Mouse (Mus musculus): ENCODE measurements around the gene Gm10570. TPM values are rescaled to one million over a fixed set of nuclear protein-coding genes. Genes with fewer than 3 reads are reported as not detected.

Gm10570 gene
- total and polyA plus RNA-seq, 3 experiments = not detected

DNA sequence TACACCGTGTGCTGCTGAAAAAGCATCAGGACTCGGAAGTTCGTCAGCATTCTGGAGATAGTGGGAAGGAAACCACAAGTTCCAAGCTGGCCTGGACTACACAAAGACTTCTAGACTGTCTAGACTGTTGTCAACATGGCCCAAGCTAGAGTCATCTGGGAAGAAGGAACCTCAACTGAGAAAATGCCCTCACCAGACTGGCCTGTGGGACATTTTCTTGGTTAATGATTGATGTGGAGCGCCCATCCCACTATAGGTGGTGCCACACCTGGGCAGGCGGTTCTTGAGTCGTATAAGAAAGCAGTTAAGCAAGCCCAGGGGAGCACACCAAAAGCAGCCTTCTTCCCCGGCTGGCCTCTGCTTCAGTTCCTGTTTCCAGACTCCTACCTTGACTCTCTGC lies 44.1 kb upstream of the Gm10570 start:
- Histone ChIP-seq H3K27me3 (replicated peaks) (no peaks in the 10 kb centered on the region), H3K36me3 (replicated peaks in 1 of 2; ENCODE audit: control insufficient read depth in 1 of 2, insufficient read depth in 1 of 2, low read length in 1 of 2) (peaks cover 61 to 93% of the 10 kb centered on the region in 2 experiments), H3K4me3 (replicated peaks in 1 of 3; ENCODE audit: low read depth in 2 of 3, low read length in 2 of 3, poor library complexity in 1 of 3) (no peak overlapping the region), H3K27ac (ENCODE audit: insufficient read depth, low read depth) (no peak overlapping the region), H3K9me3 (replicated peaks; ENCODE audit: low read length) (no peaks in the 10 kb centered on the region), H3K79me2 (replicated peaks; ENCODE audit: control insufficient read depth, extremely low read depth, insufficient read depth, poor library complexity, severe bottlenecking) (peaks cover 6% of the 10 kb centered on the region), H3K9ac (ENCODE audit: insufficient read depth, low read depth) (no peak overlapping the region), H3K4me1 (ENCODE audit: control insufficient read depth in 1 of 2, insufficient read depth in 2 of 2) (peaks cover 0 to 15% of the 10 kb centered on the region in 2 experiments; a peak in 2 of 4 replicates), H3K4me2 (ENCODE audit: insufficient read depth, low read depth, poor library complexity, severe bottlenecking) (no peak overlapping the region)
- in situ Hi-C loops (cut with MboI; ENCODE audit: low pct_ligation_motif_present, low pct_unique_long_range_greater_than_20kb, low sequenced_read_pairs) (no loop called here), dilution Hi-C loops (cut with MboI; ENCODE audit: extremely low pct_ligation_motif_present, extremely low pct_unique_long_range_greater_than_20kb, low sequenced_read_pairs) (no loop called here)
- peak; percentile 24 for DNase-seq (ENCODE audit: extremely low read depth)
- no peak for TF ChIP-seq MAZ (IDR thresholded peaks at IDR 0.05; ENCODE audit: low read depth, low read length)

- in situ Hi-C loops (cut with MboI; ENCODE audit: low pct_ligation_motif_present, low pct_unique_long_range_greater_than_20kb, low sequenced_read_pairs) (no loop called here), dilution Hi-C loops (cut with MboI; ENCODE audit: extremely low pct_ligation_motif_present, extremely low pct_unique_long_range_greater_than_20kb, low sequenced_read_pairs) (no loop called here)
- peaks cover 0 to 15% of the 10 kb centered on the region in 2 experiments; a peak in 2 of 4 replicates for H3K4me1 ChIP-seq (ENCODE audit: control insufficient read depth in 1 of 2, insufficient read depth in 2 of 2)
- DNase-seq (ENCODE audit: extremely low read depth) = no peak
- TF ChIP-seq MYC (IDR thresholded peaks at IDR 0.05; ENCODE audit: low read depth, low read length) (no peak), CTCF (conservative IDR thresholded peaks at IDR 0.05 in 1 of 2, IDR thresholded peaks at IDR 0.05 in 1 of 2; ENCODE audit: low read depth in 2 of 2, low read length in 2 of 2) (peak in 1 of 2 experiments; percentile 20; a peak in 1 of 4 replicates), BHLHE40 (IDR thresholded peaks at IDR 0.05; ENCODE audit: low read depth, low read length) (no peak), SMC3 (IDR thresholded peaks at IDR 0.05; ENCODE audit: low read depth, low read length) (peak; percentile 10; the same call in 1 of the 2 replicates)
- no peaks in the 10 kb centered on the region; the same call in 1 of the 2 replicates for H3K79me2 ChIP-seq (replicated peaks; ENCODE audit: control insufficient read depth, extremely low read depth, insufficient read depth, poor library complexity, severe bottlenecking)
- no peaks in the 10 kb centered on the region for H3K9me3 ChIP-seq (replicated peaks; ENCODE audit: low read length)
- H3K27me3 ChIP-seq (replicated peaks) = no peaks in the 10 kb centered on the region
- H3K4me2 ChIP-seq (ENCODE audit: insufficient read depth, low read depth, poor library complexity, severe bottlenecking) = no peak overlapping the region
- H3K27ac ChIP-seq (ENCODE audit: insufficient read depth, low read depth) = no peak overlapping the region
- H3K4me3 ChIP-seq (replicated peaks in 1 of 3; ENCODE audit: low read depth in 2 of 3, low read length in 2 of 3, poor library complexity in 1 of 3) = no peak overlapping the region
- no peak overlapping the region for H3K9ac ChIP-seq (ENCODE audit: insufficient read depth, low read depth)
- peaks cover 62 to 97% of the 10 kb centered on the region in 2 experiments for H3K36me3 ChIP-seq (replicated peaks in 1 of 2; ENCODE audit: control insufficient read depth in 1 of 2, insufficient read depth in 1 of 2, low read length in 1 of 2)
These were observed 42.4 kb upstream of the Gm10570 start for GRCm38 (mm10) chr4:130350690-130351422.

DNA sequence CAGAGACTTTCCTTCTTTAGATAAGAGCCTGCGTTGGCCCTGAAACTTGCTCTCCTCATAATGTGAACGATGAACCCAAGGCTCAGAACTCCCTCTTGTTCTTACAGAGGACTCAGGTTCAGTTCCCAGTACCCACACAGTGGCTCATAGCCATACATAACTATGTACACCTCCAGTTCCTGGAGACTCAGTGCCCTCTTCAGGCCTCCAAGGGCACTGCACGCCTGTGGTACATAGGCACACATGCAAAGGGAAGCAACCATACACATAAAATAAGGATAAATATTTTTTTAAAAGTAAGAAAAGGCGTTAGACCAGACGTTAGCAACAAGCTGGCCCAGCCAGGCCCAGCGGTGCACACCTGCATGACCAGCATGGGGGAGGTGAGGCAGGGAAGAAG lies 41.2 kb upstream of the Gm10570 start:
- H3K4me3 ChIP-seq (replicated peaks in 1 of 3; ENCODE audit: low read depth in 2 of 3, low read length in 2 of 3, poor library complexity in 1 of 3) = no peak overlapping the region
- no peaks in the 10 kb centered on the region; the same call in 1 of the 2 replicates for H3K79me2 ChIP-seq (replicated peaks; ENCODE audit: control insufficient read depth, extremely low read depth, insufficient read depth, poor library complexity, severe bottlenecking)
- in situ Hi-C loops (cut with MboI; ENCODE audit: low pct_ligation_motif_present, low pct_unique_long_range_greater_than_20kb, low sequenced_read_pairs) (no loop called here), dilution Hi-C loops (cut with MboI; ENCODE audit: extremely low pct_ligation_motif_present, extremely low pct_unique_long_range_greater_than_20kb, low sequenced_read_pairs) (no loop called here)
- H3K27me3 ChIP-seq (replicated peaks) = no peaks in the 10 kb centered on the region
- no peak for DNase-seq (ENCODE audit: extremely low read depth)
- H3K36me3 ChIP-seq (replicated peaks in 1 of 2; ENCODE audit: control insufficient read depth in 1 of 2, insufficient read depth in 1 of 2, low read length in 1 of 2) = peaks cover 58 to 97% of the 10 kb centered on the region in 2 experiments
- no peaks in the 10 kb centered on the region for H3K9me3 ChIP-seq (replicated peaks; ENCODE audit: low read length)
- TF ChIP-seq ZNF384 (IDR thresholded peaks at IDR 0.05; ENCODE audit: low read depth, low read length) (no peak), CTCF (conservative IDR thresholded peaks at IDR 0.05 in 1 of 2, IDR thresholded peaks at IDR 0.05 in 1 of 2; ENCODE audit: low read depth in 2 of 2, low read length in 2 of 2) (peak; percentile 30 to 31; a peak in 3 of 4 replicates)
- peaks cover 0 to 15% of the 10 kb centered on the region in 2 experiments; a peak in 2 of 4 replicates for H3K4me1 ChIP-seq (ENCODE audit: control insufficient read depth in 1 of 2, insufficient read depth in 2 of 2)
- no peak overlapping the region for H3K9ac ChIP-seq (ENCODE audit: insufficient read depth, low read depth)
- H3K4me2 ChIP-seq (ENCODE audit: insufficient read depth, low read depth, poor library complexity, severe bottlenecking) = no peak overlapping the region
- H3K27ac ChIP-seq (ENCODE audit: insufficient read depth, low read depth) = no peak overlapping the region
